Mouse (Mus musculus): ENCODE data around the gene Nkapd1. TPM values are rescaled to one million over a fixed set of nuclear protein-coding genes. Genes with fewer than 3 reads are reported as not detected.

Gene Nkapd1
- polyA plus RNA-seq, 1 experiment from 2014 or later = 24.2 TPM

DNA sequence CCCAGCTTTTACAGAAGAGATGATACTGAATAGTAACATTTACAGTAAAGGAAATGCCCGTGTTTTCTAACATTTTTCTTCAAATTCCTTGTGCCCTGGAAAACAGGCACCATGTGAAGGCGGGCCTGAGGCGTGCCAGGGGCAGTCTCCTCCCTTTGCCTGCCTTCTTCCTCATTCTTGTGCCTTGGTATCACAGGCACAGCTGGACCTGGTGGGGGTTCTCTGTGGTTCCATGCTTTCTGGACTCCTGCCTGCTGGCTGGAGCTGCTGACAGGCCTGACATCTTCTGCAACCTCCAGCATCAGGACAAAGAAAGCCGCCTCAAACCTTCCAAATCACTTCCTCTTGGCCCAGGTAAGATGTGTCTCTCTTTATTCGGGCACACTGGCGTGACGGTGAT is 52.1 kb downstream of the Nkapd1 start:
- H3K4me1 ChIP-seq (ENCODE audit: control insufficient read depth, insufficient read depth, low read length) = no peaks in the 10 kb centered on the region
- ATAC-seq (ENCODE audit: low FRiP score, low TSS enrichment) = no peak
- no peak overlapping the region for H3K4me2 ChIP-seq (ENCODE audit: low read length)
- no peaks in the 10 kb centered on the region for H3K36me3 ChIP-seq (ENCODE audit: control insufficient read depth, insufficient read depth, low read length)
- no peak for DNase-seq
- WGBS = 75% methylated on average over 7 of the region's 7 CpGs
- H3K27me3 ChIP-seq (ENCODE audit: control insufficient read depth, insufficient read depth, low read length) = no peaks in the 10 kb centered on the region
- H3K4me3 ChIP-seq (replicated peaks; ENCODE audit: low read depth, low read length) = no peak overlapping the region
- no peak overlapping the region for H3K9ac ChIP-seq (replicated peaks; ENCODE audit: low read length)
- H3K27ac ChIP-seq (replicated peaks; ENCODE audit: low read depth, low read length) = no peak overlapping the region
- no peaks in the 10 kb centered on the region for H3K9me3 ChIP-seq (ENCODE audit: control insufficient read depth, low read length)

DNA sequence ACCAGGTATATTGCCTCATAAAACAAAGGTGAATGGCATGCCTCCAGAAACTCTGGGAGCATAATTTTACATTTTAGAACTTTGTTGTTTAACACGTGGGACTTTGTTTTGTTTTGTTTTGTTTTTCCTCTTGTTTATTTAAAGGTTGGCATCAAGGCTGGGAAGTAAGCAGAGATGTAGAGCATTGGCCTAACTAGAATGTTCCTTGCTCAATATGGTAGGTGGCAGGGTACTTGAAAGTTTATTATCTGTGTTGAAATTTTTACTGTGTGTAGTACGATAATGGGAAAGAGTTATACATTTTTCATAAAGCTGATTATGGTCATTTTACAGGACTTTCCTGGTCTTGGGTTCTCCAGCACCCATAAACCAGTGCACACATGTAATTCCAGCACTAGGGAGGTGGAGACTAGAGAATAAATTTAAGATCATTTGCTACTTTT is 55.3 kb downstream of the Nkapd1 start:
- Histone ChIP-seq H3K27ac (replicated peaks; ENCODE audit: low read depth, low read length) (no peak overlapping the region), H3K9me3 (ENCODE audit: control insufficient read depth, low read length) (no peaks in the 10 kb centered on the region), H3K9ac (replicated peaks; ENCODE audit: low read length) (no peak overlapping the region), H3K27me3 (ENCODE audit: control insufficient read depth, insufficient read depth, low read length) (no peaks in the 10 kb centered on the region), H3K4me1 (ENCODE audit: control insufficient read depth, insufficient read depth, low read length) (no peaks in the 10 kb centered on the region), H3K4me3 (replicated peaks; ENCODE audit: low read depth, low read length) (no peak overlapping the region), H3K4me2 (ENCODE audit: low read length) (no peak overlapping the region), H3K36me3 (ENCODE audit: control insufficient read depth, insufficient read depth, low read length) (no peaks in the 10 kb centered on the region)
- DNase-seq (no peak), ATAC-seq (ENCODE audit: low FRiP score, low TSS enrichment) (no peak)
- WGBS = 84% methylated on average over 2 of the region's 2 CpGs

DNA sequence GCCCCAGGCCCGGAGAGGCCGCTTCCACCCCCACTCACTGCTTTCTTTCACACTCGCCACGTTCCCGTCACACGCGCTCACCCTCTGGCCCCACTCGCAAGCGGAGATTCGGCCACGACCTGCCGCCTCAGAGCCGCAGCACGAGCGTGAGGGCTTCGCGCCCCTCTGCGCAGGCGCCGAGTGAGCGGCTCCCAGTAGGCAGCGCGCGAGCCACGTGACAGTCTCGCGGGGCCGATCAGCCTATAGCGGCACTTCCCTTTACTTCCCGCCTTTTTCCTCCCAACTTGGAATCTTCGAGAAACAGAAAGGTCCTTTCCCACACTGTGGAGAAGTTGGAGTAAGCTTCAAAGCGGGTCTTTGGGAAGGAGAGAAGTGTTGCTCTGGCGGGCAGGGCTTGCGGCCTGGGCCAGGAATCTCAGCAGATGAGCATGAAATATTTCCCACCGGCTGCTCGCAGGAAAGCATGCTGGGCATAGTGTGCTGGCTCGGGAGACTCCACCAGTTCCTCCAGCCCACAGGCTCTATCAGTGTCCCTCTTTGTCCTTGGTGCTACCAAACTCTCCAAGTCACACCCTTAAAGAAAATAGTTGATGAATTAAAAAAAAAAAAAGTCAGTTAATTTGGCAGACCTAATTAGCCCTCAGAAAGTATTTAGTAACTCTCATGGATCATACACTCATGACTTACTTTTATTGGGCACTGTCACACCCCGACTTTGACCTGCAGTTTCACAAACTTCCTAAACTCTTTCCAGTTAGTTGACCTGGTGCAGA is 55.9 kb downstream of the Nkapd1 start, which contains the start of gene Tex12:
Gene Tex12, minus strand, starts transcription at position 181 of the 773 bp plus-strand sequence.
- no peak within 1 kb of the TSS for H3K4me3 ChIP-seq (replicated peaks; ENCODE audit: low read depth, low read length)
- ATAC-seq (ENCODE audit: low FRiP score, low TSS enrichment) = no peak
- H3K27me3 ChIP-seq (ENCODE audit: control insufficient read depth, insufficient read depth, low read length) = no peaks in the 10 kb centered on the region
- no peak within 1 kb of the TSS for H3K9ac ChIP-seq (replicated peaks; ENCODE audit: low read length)
- H3K4me2 ChIP-seq (ENCODE audit: low read length) = no peak within 1 kb of the TSS
- no peaks in the 10 kb centered on the region for H3K4me1 ChIP-seq (ENCODE audit: control insufficient read depth, insufficient read depth, low read length)
- no peaks in the 10 kb centered on the region for H3K9me3 ChIP-seq (ENCODE audit: control insufficient read depth, low read length)
- DNase-seq = no peak
- WGBS = 92% methylated on average over 38 of the region's 38 CpGs
- no peaks in the 10 kb centered on the region for H3K36me3 ChIP-seq (ENCODE audit: control insufficient read depth, insufficient read depth, low read length)
- no peak within 1 kb of the TSS for H3K27ac ChIP-seq (replicated peaks; ENCODE audit: low read depth, low read length)

Other genes with a start within 250 kb of the Nkapd1 start
- gene Plet1, start 122.9 kb downstream of the Nkapd1 start, polyA plus RNA-seq (2014; fragmentation: Nextera tagmentation; extraction: Ambion mirVana) = 0.39 and 0.50 TPM in 2 replicates
- 118 and 122 TPM in 2 replicates for gene Pts, start 88.7 kb downstream of the Nkapd1 start, polyA plus RNA-seq (2014; fragmentation: Nextera tagmentation; extraction: Ambion mirVana)
- gene Il18, start 62.6 kb downstream of the Nkapd1 start, polyA plus RNA-seq (2014; fragmentation: Nextera tagmentation; extraction: Ambion mirVana) = 21.7 and 23.1 TPM in 2 replicates
- gene Bco2, start 62.3 kb downstream of the Nkapd1 start, polyA plus RNA-seq (2014; fragmentation: Nextera tagmentation; extraction: Ambion mirVana) = 0.20 and 0.23 TPM in 2 replicates
- 0.22 and 0.33 TPM in 2 replicates for gene Tex12, start 56.1 kb downstream of the Nkapd1 start, polyA plus RNA-seq (2014; fragmentation: Nextera tagmentation; extraction: Ambion mirVana)
- 234 and 235 TPM in 2 replicates for gene Sdhd, start 13.7 kb downstream of the Nkapd1 start, polyA plus RNA-seq (2014; fragmentation: Nextera tagmentation; extraction: Ambion mirVana)
- 396 and 508 TPM in 2 replicates for gene Timm8b, start 13.6 kb downstream of the Nkapd1 start, polyA plus RNA-seq (2014; fragmentation: Nextera tagmentation; extraction: Ambion mirVana)
- 2.9 and 4.9 TPM in 2 replicates for gene Pih1d2, start 143 bp downstream of the Nkapd1 start, polyA plus RNA-seq (2014; fragmentation: Nextera tagmentation; extraction: Ambion mirVana)
- gene Dlat, start 42.3 kb upstream of the Nkapd1 start, polyA plus RNA-seq (2014; fragmentation: Nextera tagmentation; extraction: Ambion mirVana) = 48.6 and 54.9 TPM in 2 replicates
- gene Dixdc1, start 122.1 kb upstream of the Nkapd1 start, polyA plus RNA-seq (2014; fragmentation: Nextera tagmentation; extraction: Ambion mirVana) = 31.5 and 35.1 TPM in 2 replicates
- 0.89 and 1.1 TPM in 2 replicates for gene 2310030G06Rik, start 129.1 kb upstream of the Nkapd1 start, polyA plus RNA-seq (2014; fragmentation: Nextera tagmentation; extraction: Ambion mirVana)
- gene Cryab, start 133.9 kb upstream of the Nkapd1 start, polyA plus RNA-seq (2014; fragmentation: Nextera tagmentation; extraction: Ambion mirVana) = 2.5 and 3.7 TPM in 2 replicates
- gene Hspb2, start 134.9 kb upstream of the Nkapd1 start, polyA plus RNA-seq (2014; fragmentation: Nextera tagmentation; extraction: Ambion mirVana) = 1.5 TPM in 1 of 2 replicates, not detected in the other
- 12.5 and 14.3 TPM in 2 replicates for gene Fdxacb1, start 150.8 kb upstream of the Nkapd1 start, polyA plus RNA-seq (2014; fragmentation: Nextera tagmentation; extraction: Ambion mirVana)
- gene Alg9, start 157.6 kb upstream of the Nkapd1 start, polyA plus RNA-seq (2014; fragmentation: Nextera tagmentation; extraction: Ambion mirVana) = 57.7 and 60.3 TPM in 2 replicates
- 56.2 and 59.7 TPM in 2 replicates for gene 1110032A03Rik, start 158.1 kb upstream of the Nkapd1 start, polyA plus RNA-seq (2014; fragmentation: Nextera tagmentation; extraction: Ambion mirVana)
- gene Ppp2r1b, start 227.8 kb upstream of the Nkapd1 start, polyA plus RNA-seq (2014; fragmentation: Nextera tagmentation; extraction: Ambion mirVana) = 31.3 and 47.8 TPM in 2 replicates

All from midbrain, embryonic 14.5 days (tissue).